Mouse (Mus musculus) small intestine, adult 2 months (tissue): ENCODE data around the gene Sost. TPM values are rescaled to one million over a fixed set of nuclear protein-coding genes. Genes with fewer than 3 reads are reported as not detected.

Experiments used
- H3K27ac ChIP-seq: fragments of 200-500 bp; 2 replicates; pipeline ENCODE4 v1.5.1; 2012; ENCODE audit warnings: low read depth, low read length, control low read depth, inconsistent platforms; ENCODE audit not compliant: insufficient read depth
- H3K27me3 ChIP-seq: fragments of 200-500 bp; 2 replicates; pipeline ENCODE4 v1.6.1; 2012; ENCODE audit warnings: mild to moderate bottlenecking, moderate library complexity, low read length, inconsistent platforms; ENCODE audit not compliant: control insufficient read depth, insufficient read depth
- H3K36me3 ChIP-seq: fragments of 200-500 bp; 2 replicates; pipeline ENCODE4 v1.6.1; 2012; ENCODE audit warnings: mild to moderate bottlenecking, low read length, control low read depth, inconsistent platforms; ENCODE audit not compliant: control insufficient read depth, insufficient read depth
- H3K4me1 ChIP-seq: fragments of 200-500 bp; 2 replicates; pipeline ENCODE4 v1.6.1; 2012; ENCODE audit warnings: low read length, inconsistent platforms, mixed read lengths; ENCODE audit not compliant: control insufficient read depth, insufficient read depth, insufficient read length
- H3K4me3 ChIP-seq: fragments of 200-500 bp; 2 replicates; pipeline ENCODE4 v1.5.1; 2012; ENCODE audit warnings: low read depth, mild to moderate bottlenecking, control low read depth, inconsistent platforms, low read length, moderate library complexity
- CTCF ChIP-seq: fragments of 200-500 bp; IDR thresholded peaks from 2 replicates; pipeline ENCODE4 v1.5.1; 2012; ENCODE audit warnings: low read depth, mild to moderate bottlenecking, control low read depth, inconsistent platforms, low read length, moderate library complexity, mixed read lengths; ENCODE audit not compliant: insufficient replicate concordance, insufficient read length; ENCODE audit errors: extremely low read depth
- POLR2A ChIP-seq: fragments of 200-500 bp; IDR thresholded peaks from 2 replicates; pipeline ENCODE4 v1.6.1; 2012; ENCODE audit warnings: low read depth, mild to moderate bottlenecking, control low read depth, inconsistent platforms, low read length, moderate library complexity
- WGBS: fragments of 180-500 bp; shearing (Covaris S2); methylation state at CpG from one replicate; pipeline ENCODE4 v1.1.7; 2018; 5-methylcytosine and 5-hydroxymethylcytosine counted together
- polyA plus RNA-seq: library from polyadenylated mRNA; depleted of rRNA; stranded (reverse); fragments of >200 nt; gene quantifications from 2 replicates; pipeline ENCODE4 v1.2.3, GENCODE M21; 2012

Sost gene
- polyA plus RNA-seq, 1 experiment: not detected

DNA sequence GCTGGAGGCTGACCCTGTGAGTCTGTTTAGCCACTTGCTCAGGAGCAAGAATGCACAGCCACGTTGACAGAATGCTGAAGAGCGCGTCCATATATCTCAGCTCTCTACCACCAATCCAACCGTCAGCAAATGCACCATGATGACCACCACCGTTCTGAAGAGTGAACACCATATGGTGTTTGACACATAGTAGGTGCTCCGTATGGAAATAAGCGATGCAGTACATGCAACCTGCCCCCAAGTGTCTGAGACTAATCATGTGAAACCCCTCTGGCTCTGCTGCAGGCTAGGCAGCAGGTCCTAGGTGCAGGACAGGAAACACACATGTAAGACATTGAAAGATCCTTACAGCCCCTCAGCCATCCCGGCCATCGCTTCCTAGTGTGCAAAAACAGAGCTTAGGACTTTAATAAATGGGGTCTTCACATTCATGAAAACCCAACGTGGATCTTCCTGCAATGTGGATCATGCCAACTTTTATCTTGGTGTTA, 16.7 kb upstream of the Sost start:
- peak overlapping the region; percentile 61; the same call in 1 of the 2 replicates for H3K27ac ChIP-seq
- peak overlapping the region; percentile 4; the same call in 1 of the 2 replicates for H3K4me3 ChIP-seq
- 60% methylated on average over 10 of the region's 10 CpGs for whole genome bisulfite sequencing
- H3K36me3 ChIP-seq: no peaks in the 10 kb centered on the region; the same call in 1 of the 2 replicates
- H3K27me3 ChIP-seq: no peaks in the 10 kb centered on the region
- TF ChIP-seq POLR2A (no peak), CTCF (no peak)
- peaks cover 15% of the 10 kb centered on the region for H3K4me1 ChIP-seq

GRCm38 (mm10) chr11:101982981-101983411, 16.2 kb upstream of the Sost start:
- H3K36me3 ChIP-seq: no peaks in the 10 kb centered on the region; the same call in 1 of the 2 replicates
- 84% methylated on average over 6 of the region's 6 CpGs for WGBS
- H3K27ac ChIP-seq: peak overlapping the region; percentile 61; the same call in 1 of the 2 replicates
- TF ChIP-seq POLR2A (no peak), CTCF (no peak)
- peaks cover 15% of the 10 kb centered on the region for H3K4me1 ChIP-seq
- peak overlapping the region; percentile 4; the same call in 1 of the 2 replicates for H3K4me3 ChIP-seq
- no peaks in the 10 kb centered on the region for H3K27me3 ChIP-seq

- Histone ChIP-seq H3K27me3 (no peaks in the 10 kb centered on the region), H3K27ac (no peak overlapping the region), H3K4me1 (peaks cover 15% of the 10 kb centered on the region), H3K36me3 (no peaks in the 10 kb centered on the region; the same call in 1 of the 2 replicates), H3K4me3 (no peak overlapping the region)
- no peak for TF ChIP-seq POLR2A
- TF ChIP-seq CTCF: no peak
- WGBS: 77% methylated on average over 12 of the region's 12 CpGs
Observed at GRCm38 (mm10) chr11:101981850-101982249, 15.0 kb upstream of the Sost start.

DNA sequence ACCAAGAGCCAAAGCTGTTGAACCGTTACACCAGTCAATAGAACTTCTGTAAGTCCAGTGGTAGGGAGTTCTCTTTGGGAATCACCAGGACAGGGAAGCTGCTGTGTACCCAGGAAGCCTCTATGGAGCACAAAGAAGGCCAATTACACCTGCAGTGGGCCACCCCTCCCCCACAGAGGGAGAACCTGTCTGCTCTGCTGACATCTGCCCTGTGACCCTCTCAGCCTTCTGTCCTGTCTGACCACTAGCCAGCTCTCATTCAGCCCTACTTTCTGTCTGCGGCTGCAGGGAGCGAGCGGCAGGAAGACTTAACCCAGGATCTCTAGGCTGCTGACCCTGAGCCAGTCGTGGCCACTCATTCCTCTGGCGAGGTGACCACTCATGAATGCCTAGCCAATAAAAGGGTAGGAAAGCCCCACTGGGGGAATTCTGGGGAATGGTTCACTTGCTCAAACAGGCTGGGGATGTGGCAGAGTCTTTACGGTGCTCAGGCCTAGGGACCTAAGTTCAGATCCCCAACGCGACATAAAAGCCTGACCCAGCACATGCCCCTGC, 13.9 kb upstream of the Sost start:
- TF ChIP-seq CTCF (no peak), POLR2A (no peak)
- H3K27ac ChIP-seq: no peak overlapping the region
- 91% methylated on average over 9 of the region's 9 CpGs for WGBS
- peaks cover 13% of the 10 kb centered on the region for H3K4me1 ChIP-seq
- no peaks in the 10 kb centered on the region for H3K27me3 ChIP-seq
- no peaks in the 10 kb centered on the region; the same call in 1 of the 2 replicates for H3K36me3 ChIP-seq
- H3K4me3 ChIP-seq: no peak overlapping the region

DNA sequence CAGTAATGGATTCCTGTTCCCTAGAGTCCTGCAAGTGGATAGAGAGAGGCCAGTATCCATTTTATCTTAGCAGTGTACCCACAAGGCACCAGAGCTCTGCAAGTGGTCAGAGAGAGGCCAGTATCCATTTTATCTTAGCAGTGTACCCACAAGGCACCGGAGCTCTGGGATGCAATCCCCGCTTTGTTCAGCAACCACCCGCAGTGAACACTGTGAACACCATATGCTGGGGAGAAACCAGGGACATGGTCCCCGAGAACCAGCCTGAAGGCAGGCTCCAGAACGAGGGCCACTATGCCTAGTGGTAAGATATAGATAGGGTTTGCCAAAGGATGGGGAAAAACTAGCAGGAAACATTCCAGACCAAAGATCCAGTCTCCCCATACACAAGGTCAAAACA, 12.3 kb upstream of the Sost start:
- no peak overlapping the region for H3K27ac ChIP-seq
- peaks cover 3% of the 10 kb centered on the region; the same call in 1 of the 2 replicates for H3K36me3 ChIP-seq
- 94% methylated on average over 5 of the region's 5 CpGs for WGBS
- no peak overlapping the region for H3K4me3 ChIP-seq
- no peak for TF ChIP-seq POLR2A
- TF ChIP-seq CTCF: no peak
- H3K27me3 ChIP-seq: no peaks in the 10 kb centered on the region
- peaks cover 9% of the 10 kb centered on the region; the same call in 1 of the 2 replicates for H3K4me1 ChIP-seq

DNA sequence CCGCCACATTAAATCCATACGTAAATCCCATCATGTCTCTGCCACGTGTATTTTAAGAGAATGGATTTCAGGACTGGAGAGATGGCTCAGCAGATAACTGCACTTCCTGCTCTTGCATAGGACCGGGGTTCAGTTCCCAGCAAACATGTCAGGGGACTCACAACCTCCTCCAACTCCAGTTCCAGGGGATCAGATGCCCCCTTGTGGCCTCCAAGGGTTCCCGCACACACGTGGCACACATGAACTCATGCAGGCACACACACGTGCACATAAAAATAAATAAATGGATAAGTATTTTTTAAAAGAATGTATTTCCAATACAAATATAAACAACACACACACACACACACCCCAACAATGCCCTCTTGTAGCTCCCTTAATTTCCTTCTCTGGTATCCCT, 10.1 kb upstream of the Sost start:
- WGBS: 92% methylated on average over 7 of the region's 7 CpGs
- no peaks in the 10 kb centered on the region for H3K4me1 ChIP-seq
- TF ChIP-seq POLR2A: no peak
- peak; percentile 12; the same call in 1 of the 2 replicates for TF ChIP-seq CTCF

DNA sequence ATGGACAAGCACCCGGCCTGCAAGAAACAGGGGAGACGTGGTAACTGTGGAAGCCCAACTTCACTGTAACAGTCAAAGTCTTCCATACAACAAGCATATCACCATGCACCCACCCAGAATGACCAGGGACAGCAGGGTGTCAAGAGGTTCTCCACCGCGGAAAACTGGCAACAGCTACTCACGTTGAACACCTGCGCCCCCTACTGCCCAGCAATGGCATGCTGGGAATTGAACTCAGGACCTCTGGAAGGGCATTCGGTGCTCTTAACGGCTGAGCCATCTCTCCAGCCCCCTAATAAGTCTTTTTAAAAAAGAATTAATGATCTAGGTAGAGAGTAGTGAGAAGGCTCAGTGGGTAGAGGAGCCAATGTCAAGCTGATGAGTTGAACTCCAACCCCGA, 8.1 kb upstream of the Sost start:
- H3K27ac ChIP-seq: no peak overlapping the region
- H3K27me3 ChIP-seq: no peaks in the 10 kb centered on the region
- no peaks in the 10 kb centered on the region for H3K4me1 ChIP-seq
- peaks cover 4% of the 10 kb centered on the region; the same call in 1 of the 2 replicates for H3K36me3 ChIP-seq
- TF ChIP-seq POLR2A (no peak), CTCF (peak; percentile 50; the same call in 1 of the 2 replicates)
- WGBS: 57% methylated on average over 9 of the region's 9 CpGs
- H3K4me3 ChIP-seq: no peak overlapping the region

More for the DNA sequence above, 10.1 kb upstream of the Sost start:
- H3K27ac ChIP-seq: no peak overlapping the region
- H3K27me3 ChIP-seq: no peaks in the 10 kb centered on the region
- peaks cover 4% of the 10 kb centered on the region; the same call in 1 of the 2 replicates for H3K36me3 ChIP-seq
- H3K4me3 ChIP-seq: no peak overlapping the region
